In genomic region chr10:4026616-4027015, GRCm38 (mm10) we compare ENCODE assay signal across 17 mouse cellular contexts. TPM values are rescaled to one million over a fixed set of nuclear protein-coding genes. Genes with fewer than 3 reads are reported as not detected.
DNase-seq lines count a peak whose midpoint lies in the region; ATAC-seq and TF ChIP-seq lines count a peak whose summit lies in the region.
"Had no signal": no experiment of that assay in that cellular context is flagged by ENCODE, and none has a peak within 500 bp of the region (broad histone marks: within the 10 kb centered on the region; RNA-seq: fewer than 3 reads in every experiment).

No protein-coding gene starts in this region.

- 0 out of 2 replicates have a peak overlapping the region, but pooled peaks have one; percentile 12 for H3K27ac ChIP-seq in kidney, embryonic 16.5 days (ENCODE audit: low read length)
- H3K27ac ChIP-seq in kidney, adult 2 months (ENCODE audit: insufficient read depth, low read depth, low read length) = no peak overlapping the region
- H3K27ac ChIP-seq: forebrain, embryonic 10.5 days; heart, embryonic 15.5 days; midbrain, embryonic 13.5 days; stomach, embryonic 15.5 days had no signal

- H3K27me3 ChIP-seq in kidney, embryonic 16.5 days (ENCODE audit: insufficient read depth, low read length) = no peaks in the 10 kb centered on the region
- no peaks in the 10 kb centered on the region for H3K27me3 ChIP-seq in kidney, adult 2 months (replicated peaks; ENCODE audit: control insufficient read depth, insufficient read depth, low read length)
- H3K27me3 ChIP-seq: heart, embryonic 15.5 days; midbrain, embryonic 13.5 days; stomach, embryonic 15.5 days had no signal

- no peak for DNase-seq in kidney, adult 2 months
- peak; percentile 10 for DNase-seq in adipocyte (ENCODE audit: low spot score)
- DNase-seq in gastrocnemius, postnatal 10 days = peak; percentile 20
- DNase-seq in heart, postnatal 14 days = peak; percentile 37 to 55
- no peak for DNase-seq in left cerebral cortex, postnatal 10 days (ENCODE audit: extremely low spot score in 1 of 2, low spot score in 2 of 2)
- DNase-seq in layer of hippocampus, postnatal 14 days (ENCODE audit: low spot score in 2 of 2) = no peak
- DNase-seq in embryo, embryonic 11 days = no peak
- DNase-seq: adrenal gland, adult 8-10 months; cerebellum, adult 2 months; kidney, adult 9 months had no signal

- H3K9ac ChIP-seq in kidney, embryonic 16.5 days (replicated peaks; ENCODE audit: low read length) = no peak overlapping the region
- H3K9ac ChIP-seq: heart, embryonic 15.5 days; midbrain, embryonic 13.5 days; stomach, embryonic 15.5 days had no signal

- WGBS in kidney, embryonic 16.5 days = 80% methylated on average over 4 of the region's 4 CpGs
- 85% methylated on average over 4 of the region's 4 CpGs for WGBS in kidney, adult 2 months

- no peaks in the 10 kb centered on the region for H3K9me3 ChIP-seq in kidney, embryonic 16.5 days (ENCODE audit: low read length)
- H3K9me3 ChIP-seq: forebrain, embryonic 10.5 days; heart, embryonic 15.5 days; midbrain, embryonic 13.5 days; stomach, embryonic 15.5 days had no signal

- no peak overlapping the region for H3K4me3 ChIP-seq in kidney, embryonic 16.5 days (ENCODE audit: low read length)
- no peak overlapping the region for H3K4me3 ChIP-seq in kidney, adult 2 months (ENCODE audit: insufficient read depth, low read depth, low read length)
- H3K4me3 ChIP-seq: forebrain, embryonic 10.5 days; heart, embryonic 15.5 days; midbrain, embryonic 13.5 days; myocyte; stomach, embryonic 15.5 days had no signal

- no peak for TF ChIP-seq POLR2A in kidney, adult 2 months (IDR thresholded peaks at IDR 0.05; ENCODE audit: low read depth, low read length)

- peaks cover 5% of the 10 kb centered on the region; the same call in 1 of the 2 replicates for H3K4me1 ChIP-seq in kidney, embryonic 16.5 days (ENCODE audit: insufficient read depth, low read length)
- no peaks in the 10 kb centered on the region for H3K4me1 ChIP-seq in kidney, adult 2 months (ENCODE audit: control insufficient read depth, insufficient read depth, low read length)
- H3K4me1 ChIP-seq: forebrain, embryonic 10.5 days; midbrain, embryonic 13.5 days had no signal

- TF ChIP-seq CTCF in kidney, adult 2 months (conservative IDR thresholded peaks at IDR 0.05; ENCODE audit: insufficient read depth, insufficient read length, low read depth, low read length) = no peak

- H3K36me3 ChIP-seq in kidney, embryonic 16.5 days (ENCODE audit: insufficient read depth, low read length) = peaks cover 2% of the 10 kb centered on the region; the same call in 1 of the 2 replicates
- H3K36me3 ChIP-seq in kidney, adult 2 months (ENCODE audit: control insufficient read depth, insufficient read depth, low read length) = no peaks in the 10 kb centered on the region
- H3K36me3 ChIP-seq: heart, embryonic 15.5 days had no signal

- H3K4me2 ChIP-seq in kidney, embryonic 16.5 days (replicated peaks; ENCODE audit: low read depth, low read length) = no peak overlapping the region
- H3K4me2 ChIP-seq: heart, embryonic 15.5 days; midbrain, embryonic 13.5 days; stomach, embryonic 15.5 days had no signal

- intact Hi-C loops in heart, postnatal 14 days (cut with DNase I) = no loop called here
- intact Hi-C loops in left cerebral cortex, postnatal 10 days (cut with DNase I) = no loop called here

- ATAC-seq in kidney, embryonic 16.5 days (ENCODE audit: low FRiP score, low TSS enrichment) = no peak
- ATAC-seq: hindbrain, embryonic 16.5 days; midbrain, embryonic 13.5 days had no signal

RNA-seq across cellular contexts. Expression of gene Mthfd1l, which starts 53.7 kb away (rescaled TPM):
- polyA plus RNA-seq in kidney, embryonic 16.5 days (2015; fragmentation: Nextera tagmentation; extraction: Ambion mirVana) = 16.7 and 18.0 TPM in 2 replicates
- polyA plus RNA-seq in kidney, adult 2 months (2012; rRNA removed) = 0.31 and 0.77 TPM in 2 replicates
- total RNA-seq in gastrocnemius, postnatal 10 days (2021) = 1 to 10 TPM; 4.7 to 4.8 TPM
- total RNA-seq in heart, postnatal 14 days (2021) = 1 to 10 TPM; 1.5 to 1.7 TPM
- 10 to 100 TPM; 14.6 to 15.1 TPM for total RNA-seq in left cerebral cortex, postnatal 10 days (2021)
- total RNA-seq in layer of hippocampus, postnatal 14 days (2021) = 10 to 100 TPM; 11.8 to 12.1 TPM

Comparison
In these comparisons a context has a peak if more than half of its experiments do, and no peak if none do; other contexts are left out.
1. DNase-seq: peak in adipocyte (single experiment), gastrocnemius, postnatal 10 days (single experiment) and heart, postnatal 14 days (2 of 2); none in kidney, adult 2 months (single experiment), left cerebral cortex, postnatal 10 days (0 of 2), layer of hippocampus, postnatal 14 days (0 of 2) and embryo, embryonic 11 days (single experiment).